Mouse (Mus musculus) fat pad, adult 2 months (tissue): ENCODE results near the gene Msx2.

Experiments used
- DNase-seq: peaks from one replicate; pipeline ENCODE4 v3.0.0-alpha.2; 2011; ENCODE audit warnings: low read depth, low spot score; ENCODE audit errors: extremely low read depth

The Msx2 gene

GRCm38 (mm10) chr13:53472614-53473124, at the start of gene Msx2:
Msx2 (minus strand) TSS chr13:53473074.
- DNase-seq: no peak

- DNase-seq: no peak
Observed at GRCm38 (mm10) chr13:53521468-53521867, 48.6 kb upstream of the Msx2 start.

- DNase-seq: no peak
Observed at GRCm38 (mm10) chr13:53520343-53520937, 47.6 kb upstream of the Msx2 start.

- DNase-seq: no peak
Observed at GRCm38 (mm10) chr13:53519727-53520126, 46.9 kb upstream of the Msx2 start.

GRCm38 (mm10) chr13:53518306-53518705, 45.4 kb upstream of the Msx2 start:
- no peak for DNase-seq

- DNase-seq: no peak
Observed at GRCm38 (mm10) chr13:53514574-53514973, 41.7 kb upstream of the Msx2 start.

GRCm38 (mm10) chr13:53511366-53511765, 38.5 kb upstream of the Msx2 start:
- no peak for DNase-seq

GRCm38 (mm10) chr13:53502406-53502805, 29.5 kb upstream of the Msx2 start:
- no peak for DNase-seq

- no peak for DNase-seq
Observed at GRCm38 (mm10) chr13:53501561-53502253, 28.8 kb upstream of the Msx2 start.

GRCm38 (mm10) chr13:53501057-53501456, 28.2 kb upstream of the Msx2 start:
- no peak for DNase-seq

GRCm38 (mm10) chr13:53486512-53486911, 13.6 kb upstream of the Msx2 start:
- DNase-seq: no peak

GRCm38 (mm10) chr13:53475701-53476188, 2.9 kb upstream of the Msx2 start:
- no peak for DNase-seq

GRCm38 (mm10) chr13:53474491-53474890, 1.6 kb upstream of the Msx2 start:
- DNase-seq: no peak

- no peak for DNase-seq
Observed at GRCm38 (mm10) chr13:53473991-53474390, 1.1 kb upstream of the Msx2 start.

- DNase-seq: no peak
Observed at GRCm38 (mm10) chr13:53473291-53473690, 417 bp upstream of the Msx2 start.

- no peak for DNase-seq
Observed at GRCm38 (mm10) chr13:53471926-53472613, 804 bp downstream of the Msx2 start.

GRCm38 (mm10) chr13:53471411-53471810, 1.5 kb downstream of the Msx2 start:
- no peak for DNase-seq

- no peak for DNase-seq
Observed at GRCm38 (mm10) chr13:53470437-53471151, 2.3 kb downstream of the Msx2 start.

- DNase-seq: no peak
Observed at GRCm38 (mm10) chr13:53469756-53470155, 3.1 kb downstream of the Msx2 start.

- DNase-seq: no peak
Observed at GRCm38 (mm10) chr13:53468171-53468570, 4.7 kb downstream of the Msx2 start.

GRCm38 (mm10) chr13:53466189-53466866, 6.5 kb downstream of the Msx2 start:
- DNase-seq: no peak
